Mouse (Mus musculus): Measurements from ENCODE around the gene Adam4.
"Not testable (repeated sequence)": the region's sequence is repeated elsewhere in the genome, so short reads cannot be mapped to it uniquely, and the experiment has no call there.

Gene Adam4

GRCm38 (mm10) chr12:81421846-81422245, at the start of gene Adam4:
Gene Adam4 (minus strand): TSS chr12:81421946.
- DNase-seq = no peak

DNA sequence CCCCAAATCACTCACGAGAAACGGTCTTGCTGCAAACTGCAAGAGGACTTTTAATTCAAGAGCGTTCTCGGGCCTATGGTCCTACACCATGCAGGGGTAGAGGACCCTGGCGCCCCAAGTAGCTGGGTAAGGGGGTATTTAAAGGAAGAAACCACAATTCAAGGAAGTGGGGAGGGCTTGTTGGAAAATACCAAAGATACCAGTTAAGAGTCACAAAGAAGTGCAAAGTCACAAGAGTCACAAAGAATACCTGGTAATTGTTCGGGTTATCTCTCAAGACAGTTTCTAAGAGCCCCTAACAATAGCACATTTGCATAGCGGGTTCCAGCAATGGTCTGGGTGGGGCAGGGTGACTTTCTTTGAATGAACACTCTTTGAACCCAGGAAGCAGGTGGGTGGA, 37.3 kb upstream of the Adam4 start:
- DNase-seq = not testable (repeated sequence)

GRCm38 (mm10) chr12:81438985-81439384, 17.2 kb upstream of the Adam4 start:
- DNase-seq = not testable (repeated sequence)

GRCm38 (mm10) chr12:81434778-81435177, 13.0 kb upstream of the Adam4 start:
- DNase-seq = not testable (repeated sequence)

DNA sequence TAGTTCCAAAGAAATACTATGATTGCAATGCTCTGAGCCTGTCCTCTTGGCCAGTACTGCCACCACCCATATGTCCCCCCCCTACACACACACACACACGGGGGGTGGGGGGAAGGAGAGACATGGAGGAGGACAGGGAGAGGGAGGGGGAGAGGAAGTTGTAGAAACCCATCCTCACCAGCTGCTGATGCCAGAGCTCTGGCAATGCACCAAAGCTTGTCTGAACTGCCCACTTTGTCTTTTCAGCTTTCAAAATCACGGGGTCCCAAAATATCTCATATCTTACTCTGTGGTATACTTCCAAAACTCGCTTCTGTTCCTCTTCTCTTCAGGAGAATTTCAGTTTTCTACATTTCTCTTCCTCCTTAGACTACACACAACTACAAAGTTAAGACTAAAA, 8.5 kb downstream of the Adam4 start:
- DNase-seq = no peak

DNA sequence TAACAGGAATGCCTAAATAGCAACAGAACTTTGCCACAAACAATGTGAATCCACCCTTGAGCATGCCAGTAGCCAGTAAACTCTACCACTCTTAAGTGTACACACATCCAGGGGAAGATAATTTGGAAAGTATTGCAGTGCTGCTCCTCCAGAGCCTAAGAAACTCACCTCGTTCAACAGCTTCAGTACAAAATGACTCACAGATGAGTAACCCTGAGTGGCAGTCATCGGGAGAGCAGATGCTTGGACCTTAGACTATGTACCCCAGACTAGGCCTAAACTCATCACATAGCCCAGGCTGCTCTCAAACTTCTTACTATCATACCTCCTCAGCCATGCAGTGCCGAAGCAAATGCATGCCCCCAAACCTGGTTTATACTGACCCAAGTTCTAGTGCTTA, 12.8 kb downstream of the Adam4 start:
- DNase-seq = no peak

GRCm38 (mm10) chr12:81402187-81402586, 19.6 kb downstream of the Adam4 start:
- peak; percentile 11 to 37 for DNase-seq

DNA sequence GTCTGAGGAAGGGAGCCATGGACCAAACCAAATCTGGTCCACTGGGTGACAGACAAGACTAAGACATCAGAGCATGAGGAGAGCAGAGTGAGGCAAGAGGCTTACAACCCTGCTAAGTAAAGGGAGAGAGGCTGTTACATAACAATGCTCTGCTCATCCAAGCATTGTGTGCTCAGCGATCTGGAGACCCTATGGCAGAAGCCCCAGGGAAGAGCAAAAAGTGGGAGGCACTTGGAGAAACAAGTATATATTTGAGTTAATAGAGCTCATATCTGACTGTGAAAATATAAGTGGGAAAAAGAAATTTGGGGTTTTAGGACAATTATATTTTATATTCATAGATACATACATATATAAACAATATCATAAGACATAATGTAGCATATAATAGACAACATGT, 42.4 kb downstream of the Adam4 start, which contains the start of gene Gm4787:
TSS of gene Gm4787 (minus strand) at position 101 of the 400 bp plus-strand sequence.
- DNase-seq = not testable (repeated sequence)
